Mouse (Mus musculus) spleen, adult 2 months (tissue): ENCODE results near the gene Gpx1.
A peak's percentile ranks its signal among the peaks of the same experiment; 100 is the strongest.

ENCODE experiments used
- CTCF ChIP-seq: fragments of 200-500 bp; IDR thresholded peaks from 2 replicates; pipeline ENCODE4 v1.5.1; 2011; ENCODE audit warnings: mild to moderate bottlenecking, inconsistent platforms; ENCODE audit not compliant: insufficient read depth, insufficient read length, insufficient replicate concordance; ENCODE audit errors: extremely low read depth
- POLR2A ChIP-seq: fragments of 200-500 bp; IDR thresholded peaks from 2 replicates; pipeline ENCODE4 v1.6.1; 2011; ENCODE audit warnings: low read depth, low read length, inconsistent platforms

- TF ChIP-seq POLR2A, result peak; percentile 68
- no peak for TF ChIP-seq CTCF
Measured at GRCm38 (mm10) chr9:108347540-108348289, 9.0 kb downstream of the Gpx1 start, which contains the start of gene Usp4.
